Mouse (Mus musculus) lung, adult 2 months (tissue): ENCODE results near the gene Lbh.

Experiments used
- CTCF ChIP-seq: fragments of 200-500 bp; IDR thresholded peaks from 2 replicates; pipeline ENCODE4 v1.5.1; 2011; ENCODE audit warnings: mild to moderate bottlenecking, low read length, control low read depth; ENCODE audit not compliant: insufficient read depth
- POLR2A ChIP-seq: fragments of 200-500 bp; IDR thresholded peaks from 2 replicates; pipeline ENCODE4 v1.6.1; 2011; ENCODE audit warnings: low read depth, mild to moderate bottlenecking, control low read depth, low read length, borderline replicate concordance; ENCODE audit errors: extremely low read depth

- TF ChIP-seq POLR2A (0 out of 2 replicates have a peak, but pooled peaks have one; percentile 22), CTCF (no peak)
Measured at GRCm38 (mm10) chr17:72925804-72926617, 7.9 kb downstream of the Lbh start.
